Mouse (Mus musculus): ENCODE measurements around the gene Rasl11b. TPM values are rescaled to one million over a fixed set of nuclear protein-coding genes. Genes with fewer than 3 reads are reported as not detected.

Gene Rasl11b
- polyA plus RNA-seq, 1 experiment from 2014 or later: 26.6 TPM

DNA sequence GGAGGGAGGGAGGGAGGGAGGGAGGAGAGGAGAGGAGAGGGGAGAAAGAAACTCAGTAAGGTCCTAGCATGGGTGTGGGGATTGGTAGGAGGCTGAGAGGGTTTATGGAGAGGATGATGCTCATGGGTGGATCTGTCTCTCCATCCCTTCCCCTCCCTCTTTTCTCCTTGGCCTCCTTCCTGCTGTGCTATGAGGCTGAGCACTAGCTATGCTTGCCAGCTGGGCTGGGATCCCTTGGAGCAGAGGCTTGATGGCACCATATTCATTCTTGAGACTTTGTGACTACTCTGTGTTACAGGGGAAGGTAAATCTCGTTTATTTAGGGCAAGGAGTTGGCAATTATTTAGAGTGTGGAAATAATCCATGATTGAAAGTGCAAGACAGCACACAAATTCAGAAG lies 33.9 kb downstream of the Rasl11b start:
- Histone ChIP-seq H3K27ac (ENCODE audit: low read depth, low read length) (no peak overlapping the region), H3K4me3 (ENCODE audit: low read depth, low read length) (no peak overlapping the region), H3K36me3 (ENCODE audit: control insufficient read depth, insufficient read depth, low read length) (no peaks in the 10 kb centered on the region), H3K9me3 (replicated peaks; ENCODE audit: control insufficient read depth, low read length) (no peaks in the 10 kb centered on the region), H3K4me2 (ENCODE audit: low read length) (no peak overlapping the region), H3K4me1 (ENCODE audit: control insufficient read depth, insufficient read depth, low read length) (no peaks in the 10 kb centered on the region), H3K27me3 (replicated peaks; ENCODE audit: control insufficient read depth, insufficient read depth, low read length) (no peaks in the 10 kb centered on the region), H3K9ac (ENCODE audit: low read length) (no peak overlapping the region)
- WGBS: 43% methylated on average over 1 of the region's 1 CpGs
- peak; percentile 57 for DNase-seq (ENCODE audit: low spot score)
- peak; percentile 46; the same call in 1 of the 2 replicates for ATAC-seq

DNA sequence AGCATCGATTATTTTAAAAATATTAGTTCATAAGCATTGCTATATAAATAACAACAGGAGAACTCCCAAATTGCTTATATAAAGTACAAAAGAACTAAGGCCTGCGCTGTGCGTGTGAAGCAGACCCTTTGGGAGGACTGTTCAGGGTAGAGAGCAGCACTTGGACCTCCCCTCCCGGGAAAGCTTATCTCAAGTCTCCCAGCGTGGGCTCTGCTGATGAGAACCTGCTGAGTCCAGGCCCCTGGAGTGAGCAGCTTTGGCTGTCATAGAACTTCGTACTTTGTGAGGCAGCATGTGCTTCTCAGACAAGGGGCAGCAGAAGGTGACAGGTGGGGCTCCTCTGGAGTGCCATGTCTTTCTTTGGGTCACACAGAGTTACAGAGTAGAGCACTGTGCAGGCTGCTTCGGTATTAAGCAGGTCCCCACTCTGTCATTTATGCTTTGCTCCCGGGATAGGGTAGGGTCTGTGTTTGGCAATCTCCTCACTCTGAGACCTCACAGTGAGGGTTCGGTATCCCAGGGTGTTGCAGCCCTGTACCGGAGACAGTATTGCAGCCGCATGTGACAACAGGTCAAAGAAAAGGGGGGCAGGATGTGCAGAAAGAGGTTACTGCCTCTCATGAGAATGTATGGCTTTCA lies 34.8 kb downstream of the Rasl11b start:
- DNase-seq (ENCODE audit: low spot score) (no peak), ATAC-seq (no peak)
- no peaks in the 10 kb centered on the region for H3K27me3 ChIP-seq (replicated peaks; ENCODE audit: control insufficient read depth, insufficient read depth, low read length)
- no peak overlapping the region for H3K27ac ChIP-seq (ENCODE audit: low read depth, low read length)
- no peaks in the 10 kb centered on the region for H3K36me3 ChIP-seq (ENCODE audit: control insufficient read depth, insufficient read depth, low read length)
- WGBS: 54% methylated on average over 11 of the region's 11 CpGs
- H3K4me1 ChIP-seq (ENCODE audit: control insufficient read depth, insufficient read depth, low read length): no peaks in the 10 kb centered on the region
- no peak overlapping the region for H3K4me2 ChIP-seq (ENCODE audit: low read length)
- H3K9ac ChIP-seq (ENCODE audit: low read length): no peak overlapping the region
- no peak overlapping the region for H3K4me3 ChIP-seq (ENCODE audit: low read depth, low read length)
- H3K9me3 ChIP-seq (replicated peaks; ENCODE audit: control insufficient read depth, low read length): no peaks in the 10 kb centered on the region

DNA sequence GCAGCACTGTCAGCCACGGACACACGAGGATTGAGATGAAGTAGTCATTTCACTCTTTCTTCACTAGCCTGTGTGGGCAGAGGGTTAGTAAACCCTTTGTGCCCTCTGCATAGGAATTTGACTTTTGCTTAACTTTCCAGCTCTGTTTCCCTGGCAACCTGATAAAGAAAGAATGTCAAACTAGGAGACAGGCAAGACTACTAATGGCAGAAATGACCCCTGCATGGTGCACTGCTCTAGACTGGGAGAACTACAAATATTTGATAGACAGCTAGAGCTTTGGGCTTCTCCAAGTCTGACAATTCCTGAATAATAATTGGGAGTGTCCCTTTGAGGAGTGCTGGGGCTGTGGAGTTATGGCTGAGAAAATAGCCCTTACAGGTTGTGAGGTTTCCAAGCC lies 35.4 kb downstream of the Rasl11b start:
- H3K27ac ChIP-seq (ENCODE audit: low read depth, low read length): no peak overlapping the region
- DNase-seq (ENCODE audit: low spot score) (no peak), ATAC-seq (no peak)
- no peak overlapping the region for H3K4me3 ChIP-seq (ENCODE audit: low read depth, low read length)
- H3K27me3 ChIP-seq (replicated peaks; ENCODE audit: control insufficient read depth, insufficient read depth, low read length): no peaks in the 10 kb centered on the region
- no peak overlapping the region for H3K9ac ChIP-seq (ENCODE audit: low read length)
- H3K4me1 ChIP-seq (ENCODE audit: control insufficient read depth, insufficient read depth, low read length): no peaks in the 10 kb centered on the region
- no peak overlapping the region for H3K4me2 ChIP-seq (ENCODE audit: low read length)
- H3K9me3 ChIP-seq (replicated peaks; ENCODE audit: control insufficient read depth, low read length): no peaks in the 10 kb centered on the region
- WGBS: 47% methylated on average over 2 of the region's 2 CpGs
- H3K36me3 ChIP-seq (ENCODE audit: control insufficient read depth, insufficient read depth, low read length): no peaks in the 10 kb centered on the region

DNA sequence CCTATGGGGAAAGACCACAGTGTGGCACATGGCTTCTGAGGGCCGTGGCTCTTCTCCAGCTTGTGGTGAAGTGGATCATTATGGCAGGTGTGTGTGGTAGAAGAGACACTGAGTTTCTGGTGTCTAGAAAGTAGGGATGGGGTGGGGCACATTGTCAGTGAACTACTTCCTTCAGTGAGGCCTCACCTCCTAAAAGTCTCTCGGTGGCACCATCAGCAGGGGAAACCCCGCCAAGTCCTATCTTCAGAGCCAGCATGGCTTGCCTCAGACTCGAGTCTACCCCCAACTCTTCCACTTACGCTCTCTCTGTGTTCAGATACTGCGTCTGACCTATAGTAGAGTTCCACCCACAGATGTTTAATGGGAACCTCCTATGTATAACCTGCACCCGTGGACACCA lies 38.7 kb downstream of the Rasl11b start:
- Histone ChIP-seq H3K36me3 (ENCODE audit: control insufficient read depth, insufficient read depth, low read length) (no peaks in the 10 kb centered on the region), H3K4me3 (ENCODE audit: low read depth, low read length) (no peak overlapping the region), H3K27ac (ENCODE audit: low read depth, low read length) (no peak overlapping the region), H3K27me3 (replicated peaks; ENCODE audit: control insufficient read depth, insufficient read depth, low read length) (no peaks in the 10 kb centered on the region), H3K9ac (ENCODE audit: low read length) (no peak overlapping the region), H3K9me3 (replicated peaks; ENCODE audit: control insufficient read depth, low read length) (no peaks in the 10 kb centered on the region), H3K4me1 (ENCODE audit: control insufficient read depth, insufficient read depth, low read length) (no peaks in the 10 kb centered on the region), H3K4me2 (ENCODE audit: low read length) (no peak overlapping the region)
- 87% methylated on average over 7 of the region's 7 CpGs for WGBS
- DNase-seq (ENCODE audit: low spot score) (no peak), ATAC-seq (no peak)

DNA sequence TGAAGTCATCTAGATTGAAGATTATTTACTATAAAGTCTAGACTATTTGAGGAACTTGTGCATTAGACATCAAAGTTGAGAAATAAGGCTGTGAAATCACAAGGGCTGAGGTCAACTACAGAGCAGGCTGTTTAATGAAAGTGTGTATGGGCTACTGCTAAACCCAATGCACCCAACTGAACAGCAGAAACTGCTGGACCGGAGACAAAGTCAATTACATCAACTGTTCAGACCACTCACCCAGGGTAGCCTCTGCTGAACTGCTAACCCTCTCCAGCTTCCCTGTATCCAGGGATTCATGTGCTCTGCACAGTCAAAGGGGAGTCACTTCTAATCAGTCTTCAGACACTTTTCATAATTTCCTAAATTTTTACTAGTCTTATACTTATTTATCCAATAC lies 44.3 kb downstream of the Rasl11b start:
- Histone ChIP-seq H3K27me3 (replicated peaks; ENCODE audit: control insufficient read depth, insufficient read depth, low read length) (no peaks in the 10 kb centered on the region), H3K27ac (ENCODE audit: low read depth, low read length) (no peak overlapping the region), H3K9ac (ENCODE audit: low read length) (no peak overlapping the region), H3K9me3 (replicated peaks; ENCODE audit: control insufficient read depth, low read length) (no peaks in the 10 kb centered on the region), H3K4me1 (ENCODE audit: control insufficient read depth, insufficient read depth, low read length) (no peaks in the 10 kb centered on the region), H3K36me3 (ENCODE audit: control insufficient read depth, insufficient read depth, low read length) (no peaks in the 10 kb centered on the region), H3K4me2 (ENCODE audit: low read length) (no peak overlapping the region), H3K4me3 (ENCODE audit: low read depth, low read length) (no peak overlapping the region)
- WGBS: 93% methylated on average over 1 of the region's 1 CpGs
- ATAC-seq (no peak), DNase-seq (ENCODE audit: low spot score) (no peak)

DNA sequence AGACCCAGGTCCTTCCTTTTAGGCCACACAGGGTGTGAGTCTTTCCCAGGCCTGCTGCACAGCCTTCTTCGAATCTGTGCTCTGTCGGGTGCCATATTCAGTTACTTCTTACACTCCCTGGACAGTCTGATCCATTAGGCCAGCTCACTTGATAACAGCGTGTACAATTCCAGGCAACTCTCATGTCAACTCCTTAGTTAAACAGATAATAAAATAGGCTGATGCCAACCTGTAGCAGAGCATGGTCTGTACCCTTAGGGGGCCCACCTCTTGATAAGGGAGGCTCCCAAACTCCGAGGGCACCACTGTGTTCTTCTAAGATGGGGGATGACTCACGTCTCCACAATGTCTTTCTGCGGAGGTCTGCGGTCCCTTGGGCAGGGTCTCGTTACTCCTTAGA lies 45.2 kb downstream of the Rasl11b start:
- H3K4me1 ChIP-seq (ENCODE audit: control insufficient read depth, insufficient read depth, low read length): no peaks in the 10 kb centered on the region
- H3K9ac ChIP-seq (ENCODE audit: low read length): no peak overlapping the region
- H3K4me3 ChIP-seq (ENCODE audit: low read depth, low read length): no peak overlapping the region
- H3K4me2 ChIP-seq (ENCODE audit: low read length): no peak overlapping the region
- H3K27ac ChIP-seq (ENCODE audit: low read depth, low read length): no peak overlapping the region
- no peaks in the 10 kb centered on the region for H3K36me3 ChIP-seq (ENCODE audit: control insufficient read depth, insufficient read depth, low read length)
- DNase-seq (ENCODE audit: low spot score): no peak
- no peaks in the 10 kb centered on the region for H3K9me3 ChIP-seq (replicated peaks; ENCODE audit: control insufficient read depth, low read length)
- ATAC-seq: no peak
- WGBS: 80% methylated on average over 8 of the region's 8 CpGs
- H3K27me3 ChIP-seq (replicated peaks; ENCODE audit: control insufficient read depth, insufficient read depth, low read length): no peaks in the 10 kb centered on the region

DNA sequence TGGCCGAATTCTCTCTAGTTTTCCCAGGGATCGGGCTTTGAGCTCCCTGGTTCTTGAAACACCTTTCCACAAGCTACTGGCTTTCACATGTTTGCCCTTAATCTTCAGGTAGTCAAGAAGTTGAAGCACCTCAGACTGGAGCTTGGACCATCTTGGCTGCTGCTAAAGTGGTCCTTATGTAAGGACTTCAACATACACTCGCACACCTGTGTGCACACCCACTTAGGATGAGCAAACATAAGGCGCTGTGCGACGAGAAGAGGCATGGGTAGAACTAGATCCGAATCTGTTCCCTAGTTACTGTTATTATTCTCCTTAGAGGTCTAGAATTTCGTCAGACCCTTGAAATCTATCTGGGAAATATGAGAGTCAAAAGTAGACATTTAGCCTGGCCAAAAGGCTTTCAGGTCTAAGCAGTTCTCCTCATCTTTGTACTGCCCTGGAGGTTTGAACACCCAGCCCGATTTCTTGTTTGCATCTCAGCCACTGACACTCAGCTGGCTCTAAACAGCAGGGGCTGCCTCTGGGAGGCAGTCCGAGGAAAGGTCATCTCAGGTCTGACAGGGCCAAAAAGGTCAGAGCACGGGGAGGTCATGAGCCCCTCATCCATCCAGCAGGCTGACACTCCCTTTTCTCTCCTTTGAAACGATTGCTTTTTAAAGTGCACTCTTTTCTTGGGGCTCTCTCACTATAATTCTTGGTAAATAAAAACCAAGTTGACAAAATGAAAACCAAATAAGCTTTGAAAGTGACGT lies 46.0 kb downstream of the Rasl11b start:
- H3K9ac ChIP-seq (ENCODE audit: low read length): no peak overlapping the region
- no peak overlapping the region for H3K4me2 ChIP-seq (ENCODE audit: low read length)
- H3K27me3 ChIP-seq (replicated peaks; ENCODE audit: control insufficient read depth, insufficient read depth, low read length): no peaks in the 10 kb centered on the region
- no peaks in the 10 kb centered on the region for H3K4me1 ChIP-seq (ENCODE audit: control insufficient read depth, insufficient read depth, low read length)
- no peak for ATAC-seq
- H3K4me3 ChIP-seq (ENCODE audit: low read depth, low read length): no peak overlapping the region
- no peak for DNase-seq (ENCODE audit: low spot score)
- WGBS: 72% methylated on average over 13 of the region's 13 CpGs
- no peaks in the 10 kb centered on the region for H3K36me3 ChIP-seq (ENCODE audit: control insufficient read depth, insufficient read depth, low read length)
- H3K9me3 ChIP-seq (replicated peaks; ENCODE audit: control insufficient read depth, low read length): no peaks in the 10 kb centered on the region
- H3K27ac ChIP-seq (ENCODE audit: low read depth, low read length): no peak overlapping the region

DNA sequence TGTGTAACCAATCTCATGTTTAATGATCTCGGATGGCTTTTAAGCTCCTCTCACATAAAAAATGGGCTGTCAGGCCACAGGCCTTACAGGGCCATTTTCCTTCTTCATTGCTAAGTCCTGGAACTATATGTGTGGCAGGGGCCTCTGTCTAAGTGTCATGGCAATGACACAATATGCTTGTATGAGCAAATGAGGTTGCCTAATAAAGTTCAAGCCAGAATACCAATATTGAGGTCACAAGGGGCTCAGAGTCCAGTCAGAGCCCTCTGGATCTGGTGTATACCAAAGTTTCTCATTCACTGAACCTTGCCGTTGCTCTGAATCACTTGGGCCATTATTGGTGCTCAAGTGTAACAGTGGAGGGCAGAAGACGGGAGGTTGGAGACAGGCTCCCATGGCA lies 47.6 kb downstream of the Rasl11b start:
- 77% methylated on average over 3 of the region's 3 CpGs for WGBS
- 0 out of 2 replicates have a peak, but pooled peaks cover 3% of the 10 kb centered on the region for H3K4me1 ChIP-seq (ENCODE audit: control insufficient read depth, insufficient read depth, low read length)
- no peak overlapping the region for H3K9ac ChIP-seq (ENCODE audit: low read length)
- no peaks in the 10 kb centered on the region for H3K36me3 ChIP-seq (ENCODE audit: control insufficient read depth, insufficient read depth, low read length)
- H3K9me3 ChIP-seq (replicated peaks; ENCODE audit: control insufficient read depth, low read length): no peaks in the 10 kb centered on the region
- no peaks in the 10 kb centered on the region for H3K27me3 ChIP-seq (replicated peaks; ENCODE audit: control insufficient read depth, insufficient read depth, low read length)
- H3K4me3 ChIP-seq (ENCODE audit: low read depth, low read length): no peak overlapping the region
- ATAC-seq: no peak
- DNase-seq (ENCODE audit: low spot score): no peak
- H3K4me2 ChIP-seq (ENCODE audit: low read length): no peak overlapping the region
- no peak overlapping the region for H3K27ac ChIP-seq (ENCODE audit: low read depth, low read length)

DNA sequence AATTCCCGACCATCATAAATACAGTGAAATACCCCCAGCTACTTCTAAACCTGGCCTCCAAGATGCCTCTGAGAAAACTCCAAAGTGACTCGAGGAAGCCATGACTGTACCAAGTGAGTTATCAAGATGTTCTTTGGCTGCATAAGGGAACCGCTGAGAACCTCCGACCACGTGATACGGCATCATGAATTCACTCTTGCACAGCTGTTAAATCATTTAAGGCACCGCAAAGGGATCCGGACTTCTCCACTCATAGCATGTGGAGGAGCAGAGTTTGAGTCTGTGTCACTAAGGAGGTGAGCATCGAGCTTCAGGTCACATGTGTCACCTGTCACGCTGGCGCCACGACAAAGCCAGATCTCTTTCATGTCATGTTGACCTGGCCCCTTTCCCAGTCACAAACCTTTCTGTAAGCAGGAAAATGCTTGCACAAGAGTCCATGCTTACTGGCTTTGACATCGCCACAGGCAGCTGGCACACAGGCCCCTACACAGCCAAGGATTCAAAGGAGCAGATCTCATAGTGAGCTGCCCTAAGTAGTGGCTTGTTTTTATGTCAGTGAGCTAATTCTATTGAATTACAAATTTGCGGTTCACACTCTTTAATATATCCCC lies 49.4 kb downstream of the Rasl11b start:
- 0 out of 2 replicates have a peak, but pooled peaks have one; percentile 32 for ATAC-seq
- Histone ChIP-seq H3K27ac (ENCODE audit: low read depth, low read length) (no peak overlapping the region), H3K4me1 (ENCODE audit: control insufficient read depth, insufficient read depth, low read length) (0 out of 2 replicates have a peak, but pooled peaks cover 3% of the 10 kb centered on the region), H3K4me3 (ENCODE audit: low read depth, low read length) (no peak overlapping the region), H3K4me2 (ENCODE audit: low read length) (no peak overlapping the region), H3K9me3 (replicated peaks; ENCODE audit: control insufficient read depth, low read length) (no peaks in the 10 kb centered on the region), H3K27me3 (replicated peaks; ENCODE audit: control insufficient read depth, insufficient read depth, low read length) (no peaks in the 10 kb centered on the region), H3K9ac (ENCODE audit: low read length) (no peak overlapping the region), H3K36me3 (ENCODE audit: control insufficient read depth, insufficient read depth, low read length) (no peaks in the 10 kb centered on the region)
- WGBS: 85% methylated on average over 14 of the region's 14 CpGs
- no peak for DNase-seq (ENCODE audit: low spot score)
